35 mouse cellular contexts compared by ENCODE assay signal in the genomic region with DNA sequence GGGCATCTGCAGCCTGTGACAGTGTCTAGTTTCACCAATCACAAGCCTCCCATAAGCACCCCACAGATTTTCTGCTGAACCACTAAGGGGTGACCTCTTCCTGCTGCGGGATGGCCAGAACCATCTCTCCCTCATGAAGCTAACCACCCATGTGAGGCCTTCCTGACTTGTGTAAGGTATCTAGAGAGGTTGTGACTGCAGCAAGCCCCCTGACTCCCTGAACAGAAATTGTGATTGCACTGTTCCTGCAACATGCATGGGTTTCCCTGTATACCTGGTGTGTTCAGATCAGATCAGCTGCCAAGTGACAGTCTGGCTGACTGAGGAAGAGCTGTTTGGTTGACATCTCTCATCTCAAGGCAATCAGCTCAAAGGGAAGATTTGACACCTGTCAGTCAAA. TPM values are rescaled to one million over a fixed set of nuclear protein-coding genes. Genes with fewer than 3 reads are reported as not detected.
"Had no signal": no experiment of that assay in that cellular context is flagged by ENCODE, and none has a peak within 500 bp of the region (broad histone marks: within the 10 kb centered on the region; RNA-seq: fewer than 3 reads in every experiment).

No protein-coding gene starts in this region.

- H3K4me1 ChIP-seq: intestine, embryonic 15.5 days; limb, embryonic 10.5 days; limb, embryonic 12.5 days had no signal

- DNase-seq: forebrain, postnatal 0 days; gastrocnemius, adult 2 months; gastrocnemius, postnatal 10 days; gastrocnemius, postnatal 25 days; heart, adult 2 months; heart, postnatal 10 days; heart, postnatal 4 days; kidney, adult 18-20 months; kidney, adult 8-10 months; kidney, postnatal 10 days; kidney, postnatal 25 days; kidney, postnatal 4 days had no signal

- H3K27me3 ChIP-seq: hindbrain, embryonic 12.5 days; intestine, embryonic 15.5 days; limb, embryonic 12.5 days had no signal

- H3K9ac ChIP-seq: forebrain, postnatal 0 days; heart, embryonic 12.5 days; hindbrain, embryonic 12.5 days; hindbrain, embryonic 14.5 days; intestine, embryonic 15.5 days; limb, embryonic 12.5 days had no signal

- H3K4me3 ChIP-seq: gastrocnemius, adult 2 months; heart, adult 2 months; heart, embryonic 12.5 days; hindbrain, embryonic 10.5 days; hindbrain, embryonic 12.5 days; intestine, embryonic 15.5 days; layer of hippocampus, adult 2 months; left cerebral cortex, adult 2 months; limb, embryonic 10.5 days; limb, embryonic 12.5 days had no signal

- H3K36me3 ChIP-seq: heart, embryonic 12.5 days; hindbrain, embryonic 10.5 days; hindbrain, embryonic 12.5 days; intestine, embryonic 15.5 days; limb, embryonic 10.5 days; limb, embryonic 12.5 days had no signal

- H3K27ac ChIP-seq: gastrocnemius, adult 2 months; heart, adult 2 months; hindbrain, embryonic 10.5 days; hindbrain, embryonic 12.5 days; hindbrain, embryonic 14.5 days; intestine, embryonic 15.5 days; layer of hippocampus, adult 2 months; left cerebral cortex, adult 2 months; limb, embryonic 10.5 days; limb, embryonic 12.5 days had no signal

- ATAC-seq: forebrain, postnatal 0 days; hindbrain, embryonic 16.5 days; inflammation-experienced regulatory T-cells, adult 6 months; intestine, embryonic 15.5 days; intestine, postnatal 0 days had no signal

- H3K4me2 ChIP-seq: heart, embryonic 12.5 days; hindbrain, embryonic 12.5 days; hindbrain, embryonic 14.5 days; intestine, embryonic 15.5 days; limb, embryonic 12.5 days had no signal

- H3K9me3 ChIP-seq: heart, embryonic 12.5 days; hindbrain, embryonic 10.5 days; hindbrain, embryonic 12.5 days; intestine, embryonic 15.5 days; limb, embryonic 10.5 days; limb, embryonic 12.5 days had no signal

RNA-seq across cellular contexts. Expression of a gene that starts 13.4 kb away (rescaled TPM):
- total RNA-seq: forebrain, postnatal 0 days; gastrocnemius, adult 2 months; gastrocnemius, postnatal 10 days; gastrocnemius, postnatal 25 days; gastrocnemius, postnatal 4 days; granulocyte monocyte progenitor cell, adult 5-6 weeks; heart, adult 2 months; heart, postnatal 10 days; heart, postnatal 4 days; layer of hippocampus, adult 2 months; layer of hippocampus, postnatal 10 days; layer of hippocampus, postnatal 25 days; left cerebral cortex, adult 2 months; left cerebral cortex, postnatal 14 days; left cerebral cortex, postnatal 36 days had no signal
- polyA plus RNA-seq: forebrain, postnatal 0 days; heart, adult 2 months; heart, embryonic 12.5 days; heart, embryonic 14.5 days; heart, embryonic 16.5 days; hindbrain, embryonic 10.5 days; hindbrain, embryonic 12.5 days; hindbrain, embryonic 14.5 days; hindbrain, embryonic 16.5 days; inflammation-experienced regulatory T-cells, adult 6 months; intestine, postnatal 0 days; kidney, embryonic 14.5 days; limb, embryonic 10.5 days; limb, embryonic 12.5 days; limb, embryonic 14.5 days; liver, adult 2 months had no signal

RNA-seq across cellular contexts. Expression of a gene that starts 26.4 kb away (rescaled TPM):
- polyA plus RNA-seq: inflammation-experienced regulatory T-cells, adult 6 months had no signal
